Mouse (Mus musculus): ENCODE results near the gene Pus7l. TPM values are rescaled to one million over a fixed set of nuclear protein-coding genes. Genes with fewer than 3 reads are reported as not detected.

Gene Pus7l
- polyA plus RNA-seq, 1 experiment: 1.7 TPM

GRCm38 (mm10) chr15:94523251-94523650 lies 20.1 kb downstream of the Pus7l start:
- H3K27ac ChIP-seq (ENCODE audit: insufficient read depth, low read depth, low read length): no peak overlapping the region
- no peaks in the 10 kb centered on the region; the same call in 1 of the 2 replicates for H3K27me3 ChIP-seq (replicated peaks; ENCODE audit: control insufficient read depth, insufficient read depth, low read length)
- H3K36me3 ChIP-seq (ENCODE audit: control insufficient read depth, insufficient read depth, low read length): no peaks in the 10 kb centered on the region
- WGBS: 85% methylated on average over 28 of the region's 28 CpGs
- no peaks in the 10 kb centered on the region for H3K4me1 ChIP-seq (ENCODE audit: control insufficient read depth, insufficient read depth, low read length)
- DNase-seq: no peak
- TF ChIP-seq CTCF (conservative IDR thresholded peaks at IDR 0.05; ENCODE audit: insufficient read depth, insufficient read length, low read depth, low read length): no peak
- no peak for TF ChIP-seq POLR2A (IDR thresholded peaks at IDR 0.05; ENCODE audit: low read depth, low read length)
- no peak overlapping the region for H3K4me3 ChIP-seq (ENCODE audit: insufficient read depth, low read depth, low read length)

- no peak overlapping the region for H3K27ac ChIP-seq (ENCODE audit: insufficient read depth, low read depth, low read length)
- WGBS: 70% methylated on average over 5 of the region's 5 CpGs
- no peak overlapping the region for H3K4me3 ChIP-seq (ENCODE audit: insufficient read depth, low read depth, low read length)
- no peaks in the 10 kb centered on the region for H3K36me3 ChIP-seq (ENCODE audit: control insufficient read depth, insufficient read depth, low read length)
- H3K4me1 ChIP-seq (ENCODE audit: control insufficient read depth, insufficient read depth, low read length): no peaks in the 10 kb centered on the region
- no peak for TF ChIP-seq CTCF (conservative IDR thresholded peaks at IDR 0.05; ENCODE audit: insufficient read depth, insufficient read length, low read depth, low read length)
- TF ChIP-seq POLR2A (IDR thresholded peaks at IDR 0.05; ENCODE audit: low read depth, low read length): no peak
- no peaks in the 10 kb centered on the region; the same call in 1 of the 2 replicates for H3K27me3 ChIP-seq (replicated peaks; ENCODE audit: control insufficient read depth, insufficient read depth, low read length)
- DNase-seq: no peak
Observed at GRCm38 (mm10) chr15:94520959-94521358, 22.4 kb downstream of the Pus7l start.

- Histone ChIP-seq H3K4me3 (ENCODE audit: insufficient read depth, low read depth, low read length) (no peak overlapping the region), H3K27ac (ENCODE audit: insufficient read depth, low read depth, low read length) (no peak overlapping the region), H3K27me3 (replicated peaks; ENCODE audit: control insufficient read depth, insufficient read depth, low read length) (no peaks in the 10 kb centered on the region; the same call in 1 of the 2 replicates), H3K4me1 (ENCODE audit: control insufficient read depth, insufficient read depth, low read length) (no peaks in the 10 kb centered on the region), H3K36me3 (ENCODE audit: control insufficient read depth, insufficient read depth, low read length) (no peaks in the 10 kb centered on the region)
- DNase-seq: peak; percentile 54
- WGBS: 29% methylated on average over 9 of the region's 9 CpGs
- TF ChIP-seq POLR2A (IDR thresholded peaks at IDR 0.05; ENCODE audit: low read depth, low read length): no peak
- 0 out of 2 replicates have a peak, but pooled peaks have one; percentile 28 for TF ChIP-seq CTCF (conservative IDR thresholded peaks at IDR 0.05; ENCODE audit: insufficient read depth, insufficient read length, low read depth, low read length)
Observed at GRCm38 (mm10) chr15:94520205-94520900, 23.0 kb downstream of the Pus7l start.

- no peak for DNase-seq
Observed at GRCm38 (mm10) chr15:94517913-94518491, 25.3 kb downstream of the Pus7l start.

GRCm38 (mm10) chr15:94503451-94504215 lies 39.7 kb downstream of the Pus7l start:
- TF ChIP-seq CTCF (conservative IDR thresholded peaks at IDR 0.05; ENCODE audit: insufficient read depth, insufficient read length, low read depth, low read length) (no peak), POLR2A (IDR thresholded peaks at IDR 0.05; ENCODE audit: low read depth, low read length) (no peak)
- no peaks in the 10 kb centered on the region for H3K36me3 ChIP-seq (ENCODE audit: control insufficient read depth, insufficient read depth, low read length)
- WGBS: 79% methylated on average over 12 of the region's 12 CpGs
- H3K27ac ChIP-seq (ENCODE audit: insufficient read depth, low read depth, low read length): no peak overlapping the region
- H3K4me3 ChIP-seq (ENCODE audit: insufficient read depth, low read depth, low read length): no peak overlapping the region
- no peak for DNase-seq
- H3K27me3 ChIP-seq (replicated peaks; ENCODE audit: control insufficient read depth, insufficient read depth, low read length): no peaks in the 10 kb centered on the region
- H3K4me1 ChIP-seq (ENCODE audit: control insufficient read depth, insufficient read depth, low read length): no peaks in the 10 kb centered on the region

More at GRCm38 (mm10) chr15:94517913-94518491, 25.3 kb downstream of the Pus7l start:
- H3K27me3 ChIP-seq (replicated peaks; ENCODE audit: control insufficient read depth, insufficient read depth, low read length): no peaks in the 10 kb centered on the region; the same call in 1 of the 2 replicates
- TF ChIP-seq CTCF (conservative IDR thresholded peaks at IDR 0.05; ENCODE audit: insufficient read depth, insufficient read length, low read depth, low read length) (no peak), POLR2A (IDR thresholded peaks at IDR 0.05; ENCODE audit: low read depth, low read length) (no peak)
- H3K4me1 ChIP-seq (ENCODE audit: control insufficient read depth, insufficient read depth, low read length): no peaks in the 10 kb centered on the region
- no peak overlapping the region for H3K27ac ChIP-seq (ENCODE audit: insufficient read depth, low read depth, low read length)
- 59% methylated on average over 16 of the region's 16 CpGs for WGBS
- no peak overlapping the region for H3K4me3 ChIP-seq (ENCODE audit: insufficient read depth, low read depth, low read length)
- no peaks in the 10 kb centered on the region for H3K36me3 ChIP-seq (ENCODE audit: control insufficient read depth, insufficient read depth, low read length)

GRCm38 (mm10) chr15:94499260-94499659 lies 44.1 kb downstream of the Pus7l start:
- WGBS: 73% methylated on average over 1 of the region's 1 CpGs
- no peak for DNase-seq
- H3K27me3 ChIP-seq (replicated peaks; ENCODE audit: control insufficient read depth, insufficient read depth, low read length): no peaks in the 10 kb centered on the region
- no peak overlapping the region for H3K27ac ChIP-seq (ENCODE audit: insufficient read depth, low read depth, low read length)
- no peak overlapping the region for H3K4me3 ChIP-seq (ENCODE audit: insufficient read depth, low read depth, low read length)
- H3K36me3 ChIP-seq (ENCODE audit: control insufficient read depth, insufficient read depth, low read length): no peaks in the 10 kb centered on the region
- TF ChIP-seq POLR2A (IDR thresholded peaks at IDR 0.05; ENCODE audit: low read depth, low read length) (no peak), CTCF (conservative IDR thresholded peaks at IDR 0.05; ENCODE audit: insufficient read depth, insufficient read length, low read depth, low read length) (no peak)
- H3K4me1 ChIP-seq (ENCODE audit: control insufficient read depth, insufficient read depth, low read length): no peaks in the 10 kb centered on the region

GRCm38 (mm10) chr15:94495936-94496335 lies 47.4 kb downstream of the Pus7l start:
- H3K36me3 ChIP-seq (ENCODE audit: control insufficient read depth, insufficient read depth, low read length): no peaks in the 10 kb centered on the region
- WGBS: 79% methylated on average over 10 of the region's 10 CpGs
- no peak for DNase-seq
- no peak for TF ChIP-seq POLR2A (IDR thresholded peaks at IDR 0.05; ENCODE audit: low read depth, low read length)
- no peak for TF ChIP-seq CTCF (conservative IDR thresholded peaks at IDR 0.05; ENCODE audit: insufficient read depth, insufficient read length, low read depth, low read length)
- no peak overlapping the region for H3K27ac ChIP-seq (ENCODE audit: insufficient read depth, low read depth, low read length)
- H3K4me1 ChIP-seq (ENCODE audit: control insufficient read depth, insufficient read depth, low read length): no peaks in the 10 kb centered on the region
- no peaks in the 10 kb centered on the region for H3K27me3 ChIP-seq (replicated peaks; ENCODE audit: control insufficient read depth, insufficient read depth, low read length)
- no peak overlapping the region for H3K4me3 ChIP-seq (ENCODE audit: insufficient read depth, low read depth, low read length)

Data from kidney, adult 2 months (tissue).